Mouse (Mus musculus): ENCODE measurements around the gene Fbxo41. TPM values are rescaled to one million over a fixed set of nuclear protein-coding genes. Genes with fewer than 3 reads are reported as not detected.

Fbxo41 gene
- polyA plus RNA-seq, 1 experiment from 2014 or later: 1.1 TPM

DNA sequence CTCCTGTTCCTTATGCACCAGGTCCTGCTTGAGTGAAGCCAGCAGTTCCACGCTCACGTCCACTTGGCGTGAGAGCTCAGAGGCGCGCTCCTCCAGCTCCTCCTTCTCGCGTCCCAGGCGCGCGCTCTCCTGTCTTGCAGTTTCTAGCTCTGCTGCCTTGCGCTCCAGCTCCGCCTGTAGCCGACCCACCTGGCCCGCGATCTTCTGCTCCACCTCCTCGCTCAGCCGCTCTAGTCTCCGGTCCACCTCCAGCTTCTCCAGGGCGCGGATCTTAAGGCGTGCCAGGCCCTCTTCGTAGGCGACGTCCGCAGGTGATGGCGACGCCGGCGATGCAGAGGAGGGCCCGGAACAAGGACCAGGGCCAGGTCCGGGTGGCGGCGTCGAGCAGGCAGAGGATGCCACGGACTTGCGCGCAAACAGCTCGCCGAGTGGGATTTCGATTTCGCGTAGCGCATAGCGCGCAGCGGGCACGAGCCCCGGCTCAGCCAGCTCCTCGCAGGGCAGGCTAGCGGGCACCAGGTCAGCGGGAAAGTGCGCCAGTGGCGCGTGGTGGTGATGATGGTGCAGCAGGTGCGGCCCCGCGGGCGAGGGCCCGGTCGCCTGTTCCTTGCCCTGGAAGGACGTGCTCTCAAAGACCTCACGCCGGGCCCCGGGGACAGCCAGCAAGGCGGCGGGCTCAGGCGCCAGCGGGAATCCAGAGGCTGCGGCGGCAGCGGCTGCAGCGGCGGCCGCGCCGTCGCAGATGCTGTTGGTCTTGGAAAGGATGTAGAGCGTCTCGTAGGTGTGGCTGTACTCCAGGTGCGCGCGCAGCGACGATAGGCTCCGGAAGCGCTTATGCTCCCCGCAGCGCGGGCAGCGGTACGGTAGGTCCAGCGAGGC, 18.7 kb downstream of the Fbxo41 start:
- H3K9me3 ChIP-seq (ENCODE audit: control insufficient read depth, low read length): no peaks in the 10 kb centered on the region
- peak overlapping the region; percentile 31 for H3K4me2 ChIP-seq (ENCODE audit: low read depth)
- H3K4me3 ChIP-seq (ENCODE audit: low read depth, low read length): peak overlapping the region; percentile 21
- ATAC-seq (ENCODE audit: insufficient read depth, low FRiP score, low TSS enrichment) (no peak), DNase-seq (ENCODE audit: low spot score) (no peak)
- H3K27ac ChIP-seq (ENCODE audit: low read depth, low read length): no peak overlapping the region
- peaks cover 40% of the 10 kb centered on the region for H3K27me3 ChIP-seq (ENCODE audit: control insufficient read depth, insufficient read depth, low read length)
- no peak overlapping the region for H3K9ac ChIP-seq (ENCODE audit: low read length)
- WGBS: 4% methylated on average over 91 of the region's 92 CpGs
- H3K36me3 ChIP-seq (ENCODE audit: control insufficient read depth, insufficient read depth, low read length): no peaks in the 10 kb centered on the region
- peaks cover 7% of the 10 kb centered on the region; the same call in 1 of the 2 replicates for H3K4me1 ChIP-seq (ENCODE audit: control insufficient read depth, insufficient read depth, low read length)

DNA sequence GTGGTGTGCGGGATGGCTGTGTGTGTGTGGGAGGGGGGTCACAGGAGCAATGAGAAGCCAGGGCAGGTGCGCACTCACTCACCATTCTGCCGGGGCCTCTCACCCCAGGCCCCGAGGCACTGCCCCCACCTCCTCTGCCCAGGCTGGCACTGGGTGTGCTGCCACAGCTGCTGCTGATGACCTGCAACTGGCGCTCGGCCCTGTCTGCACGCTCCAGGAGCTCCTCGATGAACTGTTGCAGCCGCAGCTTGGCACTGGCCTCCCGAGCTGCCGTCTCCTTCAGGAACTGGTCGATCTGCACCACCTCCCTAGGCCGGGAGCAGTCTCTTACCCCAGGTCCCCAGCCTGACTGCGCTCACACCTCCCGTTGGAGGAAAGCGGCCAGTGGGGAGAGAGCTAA, 22.1 kb downstream of the Fbxo41 start:
- peaks cover 37% of the 10 kb centered on the region for H3K27me3 ChIP-seq (ENCODE audit: control insufficient read depth, insufficient read depth, low read length)
- no peak overlapping the region for H3K4me3 ChIP-seq (ENCODE audit: low read depth, low read length)
- H3K9me3 ChIP-seq (ENCODE audit: control insufficient read depth, low read length): no peaks in the 10 kb centered on the region
- H3K27ac ChIP-seq (ENCODE audit: low read depth, low read length): no peak overlapping the region
- 75% methylated on average over 16 of the region's 16 CpGs for WGBS
- H3K4me1 ChIP-seq (ENCODE audit: control insufficient read depth, insufficient read depth, low read length): no peaks in the 10 kb centered on the region
- DNase-seq (ENCODE audit: low spot score): no peak
- no peak overlapping the region for H3K4me2 ChIP-seq (ENCODE audit: low read depth)
- H3K36me3 ChIP-seq (ENCODE audit: control insufficient read depth, insufficient read depth, low read length): no peaks in the 10 kb centered on the region
- H3K9ac ChIP-seq (ENCODE audit: low read length): no peak overlapping the region
- no peak for ATAC-seq (ENCODE audit: insufficient read depth, low FRiP score, low TSS enrichment)

DNA sequence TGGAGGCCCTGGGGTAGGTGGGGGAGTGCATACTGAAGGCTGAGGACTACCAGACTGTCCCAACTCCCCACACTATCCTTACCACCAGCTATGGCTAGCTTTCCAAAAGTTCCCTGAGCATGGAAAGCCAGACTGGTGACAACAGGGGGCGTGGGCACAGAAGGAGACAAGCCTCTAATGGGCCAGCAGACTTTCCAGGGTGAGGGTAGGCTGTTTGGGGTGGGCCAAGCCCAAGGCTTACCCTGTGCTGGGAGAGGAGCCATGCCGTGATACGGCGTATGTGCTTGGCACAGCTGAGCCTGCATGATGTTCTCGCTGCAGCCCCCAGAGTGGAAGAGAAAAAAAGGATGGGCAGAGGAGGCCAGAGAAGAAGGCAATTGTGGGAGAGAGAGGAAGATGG, 22.8 kb downstream of the Fbxo41 start:
- Histone ChIP-seq H3K4me2 (ENCODE audit: low read depth) (no peak overlapping the region), H3K4me3 (ENCODE audit: low read depth, low read length) (no peak overlapping the region), H3K9me3 (ENCODE audit: control insufficient read depth, low read length) (no peaks in the 10 kb centered on the region), H3K27me3 (ENCODE audit: control insufficient read depth, insufficient read depth, low read length) (peaks cover 30% of the 10 kb centered on the region), H3K27ac (ENCODE audit: low read depth, low read length) (no peak overlapping the region), H3K9ac (ENCODE audit: low read length) (no peak overlapping the region), H3K4me1 (ENCODE audit: control insufficient read depth, insufficient read depth, low read length) (no peaks in the 10 kb centered on the region), H3K36me3 (ENCODE audit: control insufficient read depth, insufficient read depth, low read length) (no peaks in the 10 kb centered on the region)
- no peak for ATAC-seq (ENCODE audit: insufficient read depth, low FRiP score, low TSS enrichment)
- no peak for DNase-seq (ENCODE audit: low spot score)
- WGBS: 83% methylated on average over 5 of the region's 5 CpGs

DNA sequence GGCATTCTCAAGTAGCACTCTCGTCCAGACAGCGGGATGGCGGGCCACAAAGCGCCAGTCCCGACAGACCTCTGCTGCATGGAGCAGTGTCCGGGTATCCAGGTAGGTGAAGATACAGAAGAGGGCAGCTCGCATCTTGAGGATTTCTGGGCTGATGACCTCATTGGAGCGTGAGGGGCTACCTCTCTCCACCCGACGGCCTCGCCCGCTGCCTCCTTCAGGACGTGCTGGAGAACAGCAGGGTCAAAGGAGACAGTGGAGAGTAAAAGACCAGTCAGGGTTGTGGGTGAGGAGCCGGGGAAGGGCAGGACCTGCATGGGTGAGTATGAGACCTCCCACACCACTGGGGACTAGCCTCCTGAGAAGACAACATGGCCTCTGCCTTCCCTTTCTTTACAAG, 24.4 kb downstream of the Fbxo41 start:
- Histone ChIP-seq H3K27me3 (ENCODE audit: control insufficient read depth, insufficient read depth, low read length) (peaks cover 15% of the 10 kb centered on the region), H3K27ac (ENCODE audit: low read depth, low read length) (no peak overlapping the region)

DNA sequence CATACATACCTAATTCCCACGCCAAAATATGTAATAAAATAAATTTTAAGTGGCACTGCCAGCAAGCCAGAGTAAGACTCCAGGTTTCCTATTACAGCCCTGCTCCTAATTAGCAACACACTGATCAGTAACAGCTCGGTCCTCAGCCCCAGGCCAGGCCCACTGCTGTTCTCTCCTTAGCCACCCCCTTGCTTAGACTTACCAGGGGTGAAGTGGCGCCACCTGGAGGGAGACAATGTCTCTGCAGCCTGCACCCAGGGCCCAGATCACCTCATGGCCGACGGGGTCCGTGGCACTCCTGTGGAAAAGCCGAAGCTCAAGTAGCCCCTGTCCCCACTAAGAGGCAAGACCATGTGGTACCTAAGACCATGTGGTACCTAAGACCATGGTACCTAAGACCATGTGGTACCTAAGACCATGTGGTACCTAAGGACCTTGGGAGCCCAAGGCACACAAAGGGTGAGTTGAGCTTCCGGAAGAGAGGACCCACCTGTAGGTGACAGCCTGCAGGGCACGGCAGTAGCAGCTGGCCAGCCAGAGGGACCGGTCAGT, 25.4 kb downstream of the Fbxo41 start:
- Histone ChIP-seq H3K27me3 (ENCODE audit: control insufficient read depth, insufficient read depth, low read length) (peaks cover 8% of the 10 kb centered on the region), H3K4me3 (ENCODE audit: low read depth, low read length) (no peak overlapping the region), H3K27ac (ENCODE audit: low read depth, low read length) (no peak overlapping the region), H3K4me2 (ENCODE audit: low read depth) (no peak overlapping the region), H3K4me1 (ENCODE audit: control insufficient read depth, insufficient read depth, low read length) (no peaks in the 10 kb centered on the region), H3K36me3 (ENCODE audit: control insufficient read depth, insufficient read depth, low read length) (no peaks in the 10 kb centered on the region), H3K9me3 (ENCODE audit: control insufficient read depth, low read length) (no peaks in the 10 kb centered on the region), H3K9ac (ENCODE audit: low read length) (no peak overlapping the region)
- DNase-seq (ENCODE audit: low spot score): peak; percentile 34
- no peak for ATAC-seq (ENCODE audit: insufficient read depth, low FRiP score, low TSS enrichment)
- WGBS: 28% methylated on average over 10 of the region's 10 CpGs

More for the DNA sequence above, 24.4 kb downstream of the Fbxo41 start:
- no peak overlapping the region for H3K9ac ChIP-seq (ENCODE audit: low read length)
- no peaks in the 10 kb centered on the region for H3K36me3 ChIP-seq (ENCODE audit: control insufficient read depth, insufficient read depth, low read length)
- no peak overlapping the region for H3K4me2 ChIP-seq (ENCODE audit: low read depth)
- no peak overlapping the region for H3K4me3 ChIP-seq (ENCODE audit: low read depth, low read length)
- H3K9me3 ChIP-seq (ENCODE audit: control insufficient read depth, low read length): no peaks in the 10 kb centered on the region
- ATAC-seq (ENCODE audit: insufficient read depth, low FRiP score, low TSS enrichment): no peak
- no peak for DNase-seq (ENCODE audit: low spot score)
- no peaks in the 10 kb centered on the region for H3K4me1 ChIP-seq (ENCODE audit: control insufficient read depth, insufficient read depth, low read length)
- 32% methylated on average over 14 of the region's 14 CpGs for WGBS

DNA sequence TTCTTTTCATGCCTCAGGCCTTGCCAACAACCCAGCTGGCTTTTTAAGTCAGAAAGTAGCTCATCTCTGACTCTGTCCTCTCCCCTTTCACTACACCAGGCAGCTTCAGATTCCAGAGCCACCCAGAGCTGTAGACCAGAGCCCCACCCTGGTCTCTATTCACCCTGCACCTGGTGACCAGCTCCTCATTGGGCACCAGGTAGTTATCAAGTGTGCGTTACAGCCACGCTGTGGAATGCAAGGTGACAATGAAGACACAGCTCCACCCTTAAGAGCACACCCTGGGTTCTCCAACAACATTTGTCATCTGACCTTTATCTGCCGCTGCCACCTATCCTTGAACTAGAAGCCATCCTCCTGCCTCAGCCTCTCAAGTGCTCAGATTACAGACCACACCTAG, 27.2 kb downstream of the Fbxo41 start:
- Histone ChIP-seq H3K4me3 (ENCODE audit: low read depth, low read length) (no peak overlapping the region), H3K9ac (ENCODE audit: low read length) (no peak overlapping the region), H3K4me1 (ENCODE audit: control insufficient read depth, insufficient read depth, low read length) (no peaks in the 10 kb centered on the region), H3K27me3 (ENCODE audit: control insufficient read depth, insufficient read depth, low read length) (peaks cover 4% of the 10 kb centered on the region; the same call in 1 of the 2 replicates), H3K36me3 (ENCODE audit: control insufficient read depth, insufficient read depth, low read length) (no peaks in the 10 kb centered on the region; the same call in 1 of the 2 replicates), H3K4me2 (ENCODE audit: low read depth) (no peak overlapping the region), H3K27ac (ENCODE audit: low read depth, low read length) (no peak overlapping the region), H3K9me3 (ENCODE audit: control insufficient read depth, low read length) (no peaks in the 10 kb centered on the region)
- ATAC-seq (ENCODE audit: insufficient read depth, low FRiP score, low TSS enrichment) (no peak), DNase-seq (ENCODE audit: low spot score) (no peak)
- 77% methylated on average over 3 of the region's 3 CpGs for WGBS

DNA sequence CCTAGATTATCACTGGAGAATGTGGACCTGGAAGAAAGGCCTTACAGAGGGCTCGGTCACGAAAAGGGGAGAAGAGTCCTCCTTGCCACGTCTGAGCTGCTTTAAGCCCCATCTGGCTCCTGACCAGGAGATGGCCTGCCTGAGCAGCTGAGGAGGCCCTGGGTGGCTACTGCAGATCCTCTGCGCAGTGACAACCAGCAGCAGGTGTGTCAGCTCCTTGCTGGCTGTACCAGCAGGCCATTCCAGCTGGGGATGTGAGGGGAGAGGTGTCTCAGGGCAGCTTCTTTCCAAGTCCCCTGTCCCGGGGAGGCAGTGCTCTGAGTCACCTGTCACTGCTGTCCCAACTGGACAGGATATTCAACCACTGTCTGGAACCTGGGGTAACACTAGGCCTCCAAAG, 30.3 kb downstream of the Fbxo41 start:
- Histone ChIP-seq H3K9me3 (ENCODE audit: control insufficient read depth, low read length) (no peaks in the 10 kb centered on the region), H3K27ac (ENCODE audit: low read depth, low read length) (no peak overlapping the region), H3K9ac (ENCODE audit: low read length) (no peak overlapping the region), H3K4me2 (ENCODE audit: low read depth) (no peak overlapping the region), H3K27me3 (ENCODE audit: control insufficient read depth, insufficient read depth, low read length) (0 out of 2 replicates have a peak, but pooled peaks cover under 1% of the 10 kb centered on the region), H3K36me3 (ENCODE audit: control insufficient read depth, insufficient read depth, low read length) (peaks cover 4% of the 10 kb centered on the region), H3K4me3 (ENCODE audit: low read depth, low read length) (no peak overlapping the region), H3K4me1 (ENCODE audit: control insufficient read depth, insufficient read depth, low read length) (no peaks in the 10 kb centered on the region)
- ATAC-seq (ENCODE audit: insufficient read depth, low FRiP score, low TSS enrichment) (no peak), DNase-seq (ENCODE audit: low spot score) (no peak)
- 51% methylated on average over 5 of the region's 5 CpGs for WGBS

DNA sequence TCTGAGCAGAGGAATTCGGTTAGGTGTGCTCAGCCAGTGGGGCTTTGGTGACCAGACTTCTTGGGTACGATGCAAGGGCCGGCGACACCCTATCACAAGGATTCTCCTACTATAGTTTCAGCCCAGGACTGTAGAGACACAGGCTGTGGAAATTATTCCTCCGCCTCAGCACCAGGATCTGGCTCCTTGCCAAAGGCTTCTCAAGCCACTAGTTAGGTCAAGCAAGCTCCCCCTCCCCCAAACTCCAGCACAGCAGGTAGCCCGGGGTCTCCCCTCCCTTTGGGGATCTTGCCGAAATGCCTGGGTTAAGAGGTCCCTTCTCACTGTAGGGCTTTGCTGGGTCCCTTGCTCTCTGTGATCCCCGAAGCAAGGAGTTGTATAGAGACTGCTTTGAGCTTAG, 30.8 kb downstream of the Fbxo41 start:
- no peaks in the 10 kb centered on the region for H3K27me3 ChIP-seq (ENCODE audit: control insufficient read depth, insufficient read depth, low read length)
- no peak overlapping the region for H3K4me3 ChIP-seq (ENCODE audit: low read depth, low read length)
- no peak for DNase-seq (ENCODE audit: low spot score)
- ATAC-seq (ENCODE audit: insufficient read depth, low FRiP score, low TSS enrichment): no peak
- H3K36me3 ChIP-seq (ENCODE audit: control insufficient read depth, insufficient read depth, low read length): peaks cover 7% of the 10 kb centered on the region
- no peaks in the 10 kb centered on the region for H3K4me1 ChIP-seq (ENCODE audit: control insufficient read depth, insufficient read depth, low read length)
- no peak overlapping the region for H3K9ac ChIP-seq (ENCODE audit: low read length)
- H3K4me2 ChIP-seq (ENCODE audit: low read depth): no peak overlapping the region
- no peaks in the 10 kb centered on the region for H3K9me3 ChIP-seq (ENCODE audit: control insufficient read depth, low read length)
- no peak overlapping the region for H3K27ac ChIP-seq (ENCODE audit: low read depth, low read length)
- 73% methylated on average over 8 of the region's 8 CpGs for WGBS

Data from neural tube, embryonic 11.5 days (tissue).